Mouse (Mus musculus): Measurements from ENCODE around the gene App. TPM values are rescaled to one million over a fixed set of nuclear protein-coding genes. Genes with fewer than 3 reads are reported as not detected.

App gene
- polyA plus RNA-seq, 1 experiment = 59.8 TPM

- no peak for DNase-seq
- Histone ChIP-seq H3K4me3 (ENCODE audit: control insufficient read depth, insufficient read depth, low read length) (no peak overlapping the region), H3K27ac (ENCODE audit: control insufficient read depth, insufficient read depth, low read length) (no peak overlapping the region), H3K4me1 (replicated peaks; ENCODE audit: control insufficient read depth, insufficient read depth, low read length) (no peaks in the 10 kb centered on the region), H3K27me3 (ENCODE audit: control insufficient read depth, insufficient read depth, low read length) (no peaks in the 10 kb centered on the region), H3K36me3 (ENCODE audit: control insufficient read depth, insufficient read depth, low read length) (no peaks in the 10 kb centered on the region)
- TF ChIP-seq CTCF (IDR thresholded peaks at IDR 0.05; ENCODE audit: borderline replicate concordance, control insufficient read depth, extremely low read depth, insufficient read depth, low read length, poor library complexity) = no peak
- TF ChIP-seq POLR2A (IDR thresholded peaks at IDR 0.05; ENCODE audit: control insufficient read depth, extremely low read depth, insufficient read depth, low read length, poor library complexity) = no peak
- 95% methylated on average over 2 of the region's 2 CpGs for WGBS
Observed at GRCm38 (mm10) chr16:85157156-85157555, 16.4 kb downstream of the App start.

GRCm38 (mm10) chr16:85155836-85156235 lies 17.7 kb downstream of the App start:
- DNase-seq = no peak
- Histone ChIP-seq H3K4me3 (ENCODE audit: control insufficient read depth, insufficient read depth, low read length) (no peak overlapping the region), H3K27me3 (ENCODE audit: control insufficient read depth, insufficient read depth, low read length) (no peaks in the 10 kb centered on the region), H3K27ac (ENCODE audit: control insufficient read depth, insufficient read depth, low read length) (no peak overlapping the region), H3K36me3 (ENCODE audit: control insufficient read depth, insufficient read depth, low read length) (no peaks in the 10 kb centered on the region), H3K4me1 (replicated peaks; ENCODE audit: control insufficient read depth, insufficient read depth, low read length) (no peaks in the 10 kb centered on the region)
- TF ChIP-seq POLR2A (IDR thresholded peaks at IDR 0.05; ENCODE audit: control insufficient read depth, extremely low read depth, insufficient read depth, low read length, poor library complexity) = no peak
- no peak for TF ChIP-seq CTCF (IDR thresholded peaks at IDR 0.05; ENCODE audit: borderline replicate concordance, control insufficient read depth, extremely low read depth, insufficient read depth, low read length, poor library complexity)
- 94% methylated on average over 10 of the region's 10 CpGs for WGBS

- H3K27ac ChIP-seq (ENCODE audit: control insufficient read depth, insufficient read depth, low read length) = no peak overlapping the region
- H3K4me1 ChIP-seq (replicated peaks; ENCODE audit: control insufficient read depth, insufficient read depth, low read length) = no peaks in the 10 kb centered on the region
- TF ChIP-seq POLR2A (IDR thresholded peaks at IDR 0.05; ENCODE audit: control insufficient read depth, extremely low read depth, insufficient read depth, low read length, poor library complexity) = no peak
- no peak for TF ChIP-seq CTCF (IDR thresholded peaks at IDR 0.05; ENCODE audit: borderline replicate concordance, control insufficient read depth, extremely low read depth, insufficient read depth, low read length, poor library complexity)
- no peaks in the 10 kb centered on the region for H3K27me3 ChIP-seq (ENCODE audit: control insufficient read depth, insufficient read depth, low read length)
- WGBS = 84% methylated on average over 8 of the region's 8 CpGs
- H3K36me3 ChIP-seq (ENCODE audit: control insufficient read depth, insufficient read depth, low read length) = no peaks in the 10 kb centered on the region
- H3K4me3 ChIP-seq (ENCODE audit: control insufficient read depth, insufficient read depth, low read length) = no peak overlapping the region
- DNase-seq = no peak
Observed at GRCm38 (mm10) chr16:85152457-85152856, 21.1 kb downstream of the App start.

GRCm38 (mm10) chr16:85151681-85152080 lies 21.9 kb downstream of the App start:
- no peaks in the 10 kb centered on the region for H3K4me1 ChIP-seq (replicated peaks; ENCODE audit: control insufficient read depth, insufficient read depth, low read length)
- no peaks in the 10 kb centered on the region for H3K36me3 ChIP-seq (ENCODE audit: control insufficient read depth, insufficient read depth, low read length)
- H3K4me3 ChIP-seq (ENCODE audit: control insufficient read depth, insufficient read depth, low read length) = no peak overlapping the region
- 89% methylated on average over 7 of the region's 7 CpGs for WGBS
- DNase-seq = no peak
- no peaks in the 10 kb centered on the region for H3K27me3 ChIP-seq (ENCODE audit: control insufficient read depth, insufficient read depth, low read length)
- no peak overlapping the region for H3K27ac ChIP-seq (ENCODE audit: control insufficient read depth, insufficient read depth, low read length)
- no peak for TF ChIP-seq CTCF (IDR thresholded peaks at IDR 0.05; ENCODE audit: borderline replicate concordance, control insufficient read depth, extremely low read depth, insufficient read depth, low read length, poor library complexity)
- no peak for TF ChIP-seq POLR2A (IDR thresholded peaks at IDR 0.05; ENCODE audit: control insufficient read depth, extremely low read depth, insufficient read depth, low read length, poor library complexity)

GRCm38 (mm10) chr16:85150902-85151301 lies 22.7 kb downstream of the App start:
- no peak for DNase-seq
- TF ChIP-seq CTCF (IDR thresholded peaks at IDR 0.05; ENCODE audit: borderline replicate concordance, control insufficient read depth, extremely low read depth, insufficient read depth, low read length, poor library complexity) = no peak
- Histone ChIP-seq H3K4me1 (replicated peaks; ENCODE audit: control insufficient read depth, insufficient read depth, low read length) (no peaks in the 10 kb centered on the region), H3K36me3 (ENCODE audit: control insufficient read depth, insufficient read depth, low read length) (no peaks in the 10 kb centered on the region), H3K4me3 (ENCODE audit: control insufficient read depth, insufficient read depth, low read length) (no peak overlapping the region), H3K27me3 (ENCODE audit: control insufficient read depth, insufficient read depth, low read length) (no peaks in the 10 kb centered on the region), H3K27ac (ENCODE audit: control insufficient read depth, insufficient read depth, low read length) (no peak overlapping the region)
- 86% methylated on average over 9 of the region's 9 CpGs for WGBS

GRCm38 (mm10) chr16:85149509-85149871 lies 24.1 kb downstream of the App start:
- Histone ChIP-seq H3K27me3 (ENCODE audit: control insufficient read depth, insufficient read depth, low read length) (no peaks in the 10 kb centered on the region), H3K4me1 (replicated peaks; ENCODE audit: control insufficient read depth, insufficient read depth, low read length) (no peaks in the 10 kb centered on the region), H3K27ac (ENCODE audit: control insufficient read depth, insufficient read depth, low read length) (no peak overlapping the region), H3K36me3 (ENCODE audit: control insufficient read depth, insufficient read depth, low read length) (no peaks in the 10 kb centered on the region), H3K4me3 (ENCODE audit: control insufficient read depth, insufficient read depth, low read length) (no peak overlapping the region)
- WGBS = 96% methylated on average over 1 of the region's 1 CpGs
- TF ChIP-seq POLR2A (IDR thresholded peaks at IDR 0.05; ENCODE audit: control insufficient read depth, extremely low read depth, insufficient read depth, low read length, poor library complexity) = no peak
- DNase-seq = no peak

- no peaks in the 10 kb centered on the region for H3K27me3 ChIP-seq (ENCODE audit: control insufficient read depth, insufficient read depth, low read length)
- H3K4me3 ChIP-seq (ENCODE audit: control insufficient read depth, insufficient read depth, low read length) = no peak overlapping the region
- no peaks in the 10 kb centered on the region for H3K36me3 ChIP-seq (ENCODE audit: control insufficient read depth, insufficient read depth, low read length)
- DNase-seq = no peak
- H3K4me1 ChIP-seq (replicated peaks; ENCODE audit: control insufficient read depth, insufficient read depth, low read length) = no peaks in the 10 kb centered on the region
- H3K27ac ChIP-seq (ENCODE audit: control insufficient read depth, insufficient read depth, low read length) = peak overlapping the region; percentile 59; the same call in 1 of the 2 replicates
- WGBS = 74% methylated on average over 9 of the region's 9 CpGs
- TF ChIP-seq POLR2A (IDR thresholded peaks at IDR 0.05; ENCODE audit: control insufficient read depth, extremely low read depth, insufficient read depth, low read length, poor library complexity) (no peak), CTCF (IDR thresholded peaks at IDR 0.05; ENCODE audit: borderline replicate concordance, control insufficient read depth, extremely low read depth, insufficient read depth, low read length, poor library complexity) (no peak)
Observed at GRCm38 (mm10) chr16:85148615-85149508, 24.7 kb downstream of the App start.

Measured in thymus, adult 2 months (tissue).